Mouse (Mus musculus) limb, embryonic 11.5 days (tissue): ENCODE measurements around the gene Nt5dc3. TPM values are rescaled to one million over a fixed set of nuclear protein-coding genes. Genes with fewer than 3 reads are reported as not detected.

Source experiments
- ATAC-seq: fragments of 200-750 bp; cut with Nextera tagmentation; 2 replicates; pipeline ENCODE4 v1.8.0; 2017; ENCODE audit warnings: low read depth; ENCODE audit not compliant: insufficient number of reproducible peaks, low FRiP score, low TSS enrichment
- DNase-seq: peaks from one replicate; pipeline ENCODE4 v3.0.0-alpha.2; 2015; ENCODE audit warnings: low spot score
- H3K27ac ChIP-seq: fragments of 300-500 bp; sonication (generic); replicated peaks from 2 replicates; pipeline ENCODE4 v1.5.1; 2014; ENCODE audit warnings: low read depth, mild to moderate bottlenecking, low read length
- H3K27me3 ChIP-seq: fragments of 300-500 bp; sonication (generic); 2 replicates; pipeline ENCODE4 v1.6.1; 2014; ENCODE audit warnings: mild to moderate bottlenecking, low read length, mixed read lengths; ENCODE audit not compliant: control insufficient read depth, insufficient read depth
- H3K36me3 ChIP-seq: fragments of 300-500 bp; sonication (generic); 2 replicates; pipeline ENCODE4 v1.6.1; 2014; ENCODE audit warnings: mild to moderate bottlenecking, low read length, moderate library complexity, mixed read lengths; ENCODE audit not compliant: control insufficient read depth, insufficient read depth
- H3K4me1 ChIP-seq: fragments of 300-500 bp; sonication (generic); 2 replicates; pipeline ENCODE4 v1.6.1; 2014; ENCODE audit warnings: low read length, mixed read lengths; ENCODE audit not compliant: control insufficient read depth, insufficient read depth
- H3K4me2 ChIP-seq: fragments of 300-500 bp; sonication (generic); 2 replicates; pipeline ENCODE4 v1.6.1; 2014; ENCODE audit warnings: low read depth, mild to moderate bottlenecking, moderate library complexity; ENCODE audit not compliant: severe bottlenecking
- H3K4me3 ChIP-seq: fragments of 300-500 bp; sonication (generic); 2 replicates; pipeline ENCODE4 v1.5.1; 2014; ENCODE audit warnings: low read depth, low read length
- H3K9ac ChIP-seq: fragments of 300-500 bp; sonication (generic); 2 replicates; pipeline ENCODE4 v1.6.1; 2014; ENCODE audit warnings: mild to moderate bottlenecking, low read length
- H3K9me3 ChIP-seq: fragments of 300-500 bp; sonication (generic); 2 replicates; pipeline ENCODE4 v1.6.1; 2016; ENCODE audit warnings: low read length; ENCODE audit not compliant: control insufficient read depth
- WGBS: fragments of 180-500 bp; shearing (Covaris S2); extraction: QIAGEN DNeasy Blood & Tissue Kit; methylation state at CpG from one replicate; pipeline ENCODE4 v1.1.7; 2014; 5-methylcytosine and 5-hydroxymethylcytosine counted together
- polyA plus RNA-seq: library from polyadenylated mRNA; unstranded; fragments of >200 nt; fragmentation: Nextera tagmentation; extraction: Ambion mirVana; gene quantifications from 2 replicates; pipeline ENCODE4 v1.2.1, GENCODE M21; 2014

Gene Nt5dc3
- polyA plus RNA-seq, 1 experiment from 2014 or later: 0.49 TPM

DNA sequence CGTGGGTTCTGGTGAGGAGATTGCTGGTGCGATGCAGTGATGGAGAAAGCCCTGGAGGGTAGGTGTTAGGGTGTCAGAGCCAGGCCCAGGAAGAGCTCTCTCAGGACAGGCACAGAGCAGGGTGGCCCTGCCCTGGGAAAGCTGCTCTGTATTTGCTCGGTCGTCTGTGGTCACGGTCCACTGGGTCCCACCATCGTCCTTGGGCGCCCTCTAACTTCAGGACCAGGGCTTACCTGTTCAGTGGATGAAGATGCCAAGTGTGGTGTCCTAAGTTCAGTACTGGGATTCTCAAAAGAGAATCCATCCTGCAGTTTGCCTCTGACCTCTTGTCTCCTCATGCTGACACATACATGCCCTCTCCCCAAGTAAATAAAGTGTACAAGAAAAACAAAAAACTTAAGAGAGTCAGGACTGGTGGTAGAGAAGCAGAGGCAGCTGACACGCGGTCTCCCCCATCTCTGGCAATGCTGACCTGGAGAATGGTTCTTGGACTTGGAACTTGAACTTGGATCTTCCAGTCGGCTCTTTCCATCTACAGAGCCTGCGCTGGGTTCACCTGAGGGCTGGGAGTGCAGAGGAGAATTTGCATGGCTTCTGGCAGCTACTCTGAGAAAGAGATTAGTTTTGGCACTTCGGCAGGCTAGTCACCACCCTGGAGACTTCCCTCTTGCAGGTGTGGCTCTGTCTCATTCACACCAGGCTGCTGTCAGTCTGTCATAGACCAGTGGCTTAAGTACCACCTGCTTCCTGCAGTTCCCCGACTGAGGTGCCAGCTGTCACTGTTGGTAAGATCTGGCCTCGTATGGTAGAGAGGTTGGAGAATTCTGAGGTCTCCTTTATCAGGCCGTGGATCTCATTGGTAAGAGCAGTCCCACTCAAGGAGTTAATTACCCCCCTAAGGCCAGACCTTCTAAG is 49.7 kb downstream of the Nt5dc3 start:
- Histone ChIP-seq H3K4me2 (no peak overlapping the region), H3K9me3 (no peaks in the 10 kb centered on the region), H3K4me3 (no peak overlapping the region), H3K36me3 (no peaks in the 10 kb centered on the region), H3K27ac (no peak overlapping the region), H3K9ac (no peak overlapping the region), H3K27me3 (no peaks in the 10 kb centered on the region), H3K4me1 (no peaks in the 10 kb centered on the region)
- no peak for DNase-seq
- 85% methylated on average over 15 of the region's 15 CpGs for WGBS
- ATAC-seq: no peak

DNA sequence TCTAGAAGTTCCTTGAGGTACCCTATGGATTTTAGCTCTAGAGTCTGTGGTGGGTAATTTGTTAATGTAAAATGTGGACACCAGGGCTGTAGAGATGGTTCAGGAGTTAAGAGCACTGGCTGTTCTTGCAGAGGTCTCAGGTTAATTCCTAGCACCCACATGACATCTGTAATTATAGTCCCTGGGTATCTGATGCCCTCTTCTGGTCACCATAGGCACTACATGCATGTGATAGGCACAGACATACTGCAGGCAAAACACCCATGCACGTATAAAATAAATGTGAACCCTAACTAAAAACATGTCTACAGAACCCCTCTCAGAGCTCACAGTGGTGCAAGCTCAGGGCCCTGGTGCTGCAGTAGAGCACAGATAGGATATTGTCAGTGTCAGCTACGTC is 50.7 kb downstream of the Nt5dc3 start:
- no peaks in the 10 kb centered on the region for H3K27me3 ChIP-seq
- H3K4me2 ChIP-seq: no peak overlapping the region
- no peaks in the 10 kb centered on the region for H3K4me1 ChIP-seq
- no peaks in the 10 kb centered on the region for H3K9me3 ChIP-seq
- no peak for DNase-seq
- H3K36me3 ChIP-seq: no peaks in the 10 kb centered on the region
- H3K27ac ChIP-seq: no peak overlapping the region
- no peak overlapping the region for H3K4me3 ChIP-seq
- no peak for ATAC-seq
- no peak overlapping the region for H3K9ac ChIP-seq
- WGBS: 92% methylated on average over 2 of the region's 2 CpGs

DNA sequence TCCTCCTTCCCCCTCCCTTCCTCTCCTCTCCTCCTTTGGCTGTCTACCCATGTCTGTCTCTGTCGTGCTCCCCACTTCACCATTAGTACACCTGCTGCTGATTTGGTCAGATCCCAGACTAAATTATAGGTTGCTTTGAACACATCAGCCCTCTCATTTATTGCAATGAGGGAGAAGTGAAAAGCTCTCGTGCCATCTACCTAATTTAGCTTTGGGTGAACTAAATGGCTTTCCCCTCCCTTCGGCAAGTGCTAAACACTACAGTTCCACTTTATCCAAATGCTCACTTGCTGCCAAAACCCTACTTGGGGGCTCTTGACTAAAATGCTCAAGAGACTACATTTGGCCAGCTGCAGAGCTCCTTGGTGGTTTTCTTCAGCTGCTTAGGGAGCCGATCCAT is 58.0 kb downstream of the Nt5dc3 start:
- Histone ChIP-seq H3K4me2 (no peak overlapping the region), H3K9me3 (no peaks in the 10 kb centered on the region), H3K9ac (no peak overlapping the region), H3K4me3 (no peak overlapping the region), H3K4me1 (no peaks in the 10 kb centered on the region), H3K27ac (no peak overlapping the region), H3K36me3 (no peaks in the 10 kb centered on the region), H3K27me3 (no peaks in the 10 kb centered on the region)
- 82% methylated on average over 4 of the region's 4 CpGs for WGBS
- ATAC-seq: no peak
- no peak for DNase-seq

DNA sequence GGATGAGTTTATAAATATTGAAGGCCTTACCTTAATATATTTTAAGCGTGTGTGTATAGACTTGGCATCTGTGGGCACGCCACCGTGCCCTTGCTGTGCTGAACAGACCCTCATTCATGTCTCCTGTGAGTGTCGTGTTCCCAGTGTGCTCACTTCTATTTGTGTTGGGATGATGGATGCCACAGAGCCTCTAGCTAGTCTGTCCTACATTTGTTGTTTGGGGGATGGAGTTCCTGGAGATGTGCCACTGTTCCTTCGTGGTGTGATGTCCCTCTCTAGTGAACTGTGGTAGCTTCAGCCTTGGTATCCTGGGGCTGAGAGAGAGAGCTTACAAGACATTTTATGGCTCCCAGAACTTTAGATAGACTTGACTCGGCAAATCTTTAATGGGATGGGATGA is 60.0 kb downstream of the Nt5dc3 start:
- no peak overlapping the region for H3K9ac ChIP-seq
- ATAC-seq: no peak
- no peak overlapping the region for H3K4me3 ChIP-seq
- 89% methylated on average over 6 of the region's 6 CpGs for WGBS
- no peak overlapping the region for H3K4me2 ChIP-seq
- no peak overlapping the region for H3K27ac ChIP-seq
- peaks cover 2% of the 10 kb centered on the region for H3K4me1 ChIP-seq
- no peaks in the 10 kb centered on the region for H3K27me3 ChIP-seq
- no peak for DNase-seq
- no peaks in the 10 kb centered on the region for H3K9me3 ChIP-seq
- H3K36me3 ChIP-seq: no peaks in the 10 kb centered on the region

DNA sequence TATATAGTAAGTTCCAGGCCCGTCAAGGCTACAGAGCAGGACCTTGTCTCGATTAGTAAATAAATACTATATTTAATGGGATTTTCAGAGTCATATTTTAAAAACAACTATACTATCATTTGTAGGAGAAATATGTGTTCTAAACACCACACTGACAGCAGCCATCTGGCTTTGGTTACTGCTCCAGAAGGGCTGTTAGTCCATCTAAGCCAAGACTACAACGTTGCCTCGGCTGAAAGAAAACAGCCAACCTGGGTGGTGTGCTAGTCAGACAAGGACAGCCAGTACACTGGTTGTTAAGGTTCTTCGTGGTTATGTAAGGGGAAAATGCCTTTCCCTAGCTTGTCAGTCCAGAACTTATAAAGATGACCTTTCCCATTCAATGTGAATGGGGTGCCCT is 63.9 kb downstream of the Nt5dc3 start:
- Histone ChIP-seq H3K9me3 (no peaks in the 10 kb centered on the region), H3K27ac (no peak overlapping the region), H3K36me3 (no peaks in the 10 kb centered on the region), H3K4me2 (no peak overlapping the region), H3K9ac (no peak overlapping the region), H3K4me1 (peaks cover 2% of the 10 kb centered on the region), H3K27me3 (no peaks in the 10 kb centered on the region), H3K4me3 (no peak overlapping the region)
- peak; percentile 35 for DNase-seq
- peak; percentile 65; the same call in 1 of the 2 replicates for ATAC-seq
- WGBS: 44% methylated on average over 5 of the region's 5 CpGs

DNA sequence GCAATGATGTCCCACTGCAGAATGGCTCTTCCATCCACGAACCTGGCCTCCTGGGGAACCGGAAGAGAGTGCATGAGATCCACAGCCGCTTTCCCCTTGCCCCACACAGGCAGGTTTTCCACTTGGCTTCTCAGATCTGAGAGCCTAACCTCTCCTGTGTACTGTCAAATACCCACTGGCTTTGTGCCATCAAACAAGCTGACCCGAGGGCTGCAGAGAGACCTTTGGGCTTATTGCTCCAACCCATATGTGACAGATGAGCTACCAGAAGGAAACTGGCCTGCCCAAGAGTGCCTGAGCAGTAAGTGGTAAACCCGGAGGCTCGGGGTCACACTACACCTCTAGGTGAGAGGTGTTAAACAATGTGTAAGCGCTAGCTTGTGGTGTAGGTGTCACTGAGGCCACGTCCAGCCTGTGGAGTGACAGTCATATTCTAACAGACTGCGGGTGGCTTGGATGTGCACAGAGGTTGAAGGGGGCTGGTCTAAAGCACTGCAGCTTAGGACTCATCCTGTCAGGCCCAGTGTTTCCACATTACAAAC is 68.2 kb downstream of the Nt5dc3 start:
- Histone ChIP-seq H3K4me3 (no peak overlapping the region), H3K9ac (no peak overlapping the region), H3K4me2 (no peak overlapping the region), H3K4me1 (peaks cover 2% of the 10 kb centered on the region), H3K36me3 (no peaks in the 10 kb centered on the region), H3K27me3 (no peaks in the 10 kb centered on the region), H3K9me3 (no peaks in the 10 kb centered on the region), H3K27ac (no peak overlapping the region)
- DNase-seq (no peak), ATAC-seq (no peak)
- WGBS: 72% methylated on average over 9 of the region's 9 CpGs

DNA sequence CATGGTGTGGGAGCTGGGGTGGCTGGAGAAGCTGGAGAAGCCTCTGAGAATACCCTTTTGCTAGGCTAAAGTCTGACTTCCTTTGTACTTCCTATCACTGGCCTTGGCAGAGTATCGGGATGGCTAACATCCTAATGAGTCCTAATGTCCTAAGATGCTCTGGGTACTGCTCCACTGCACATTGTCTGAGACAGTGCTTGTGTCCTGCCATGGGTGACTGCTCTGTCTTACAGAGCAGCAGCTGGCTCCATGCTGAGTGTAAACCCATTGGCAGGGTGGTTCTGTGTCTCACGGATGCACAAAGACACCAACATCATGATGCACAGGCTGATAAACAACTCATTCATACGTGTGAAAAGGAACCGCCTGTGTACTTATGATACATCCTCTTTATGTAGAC is 70.3 kb downstream of the Nt5dc3 start:
- Histone ChIP-seq H3K36me3 (no peaks in the 10 kb centered on the region), H3K9me3 (no peaks in the 10 kb centered on the region), H3K4me3 (no peak overlapping the region), H3K4me2 (no peak overlapping the region), H3K27me3 (no peaks in the 10 kb centered on the region), H3K4me1 (no peaks in the 10 kb centered on the region), H3K9ac (no peak overlapping the region), H3K27ac (no peak overlapping the region)
- ATAC-seq: no peak
- WGBS: 90% methylated on average over 4 of the region's 4 CpGs
- DNase-seq: no peak

DNA sequence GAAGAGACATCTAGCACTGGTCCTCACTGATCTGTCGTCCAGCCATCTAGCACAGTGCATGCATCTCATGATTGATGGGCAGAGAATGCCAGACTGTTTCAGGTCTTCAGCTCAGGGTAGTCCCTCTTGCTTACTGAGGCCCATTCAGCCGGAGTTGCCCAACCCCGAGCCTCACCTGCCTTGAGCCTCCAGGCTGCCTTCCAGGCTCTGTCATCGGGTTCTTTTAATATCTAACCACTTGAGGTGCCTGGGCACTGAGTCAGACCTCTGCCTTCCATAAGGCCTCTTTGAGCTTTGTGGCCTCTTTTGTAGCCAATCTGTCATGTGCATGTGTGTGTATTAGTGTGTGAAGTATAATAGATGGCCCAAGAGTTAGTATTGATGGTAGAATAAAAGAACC is 70.7 kb downstream of the Nt5dc3 start:
- no peaks in the 10 kb centered on the region for H3K27me3 ChIP-seq
- no peak overlapping the region for H3K27ac ChIP-seq
- no peak overlapping the region for H3K9ac ChIP-seq
- no peak overlapping the region for H3K4me2 ChIP-seq
- H3K4me3 ChIP-seq: no peak overlapping the region
- 89% methylated on average over 4 of the region's 4 CpGs for WGBS
- ATAC-seq (no peak), DNase-seq (no peak)
- no peaks in the 10 kb centered on the region for H3K9me3 ChIP-seq
- H3K36me3 ChIP-seq: no peaks in the 10 kb centered on the region
- H3K4me1 ChIP-seq: no peaks in the 10 kb centered on the region
